Mouse (Mus musculus): ENCODE measurements around the gene Arap1. TPM values are rescaled to one million over a fixed set of nuclear protein-coding genes. Genes with fewer than 3 reads are reported as not detected.

Gene Arap1
- total and polyA plus RNA-seq, 2 experiments from 2014 or later: 6.9 to 30.0 TPM

GRCm38 (mm10) chr7:101328621-101329158, 19.2 kb upstream of the Arap1 start:
- Histone ChIP-seq H3K27me3 (ENCODE audit: insufficient read depth, low read length) (no peaks in the 10 kb centered on the region), H3K4me3 (ENCODE audit: low read depth, low read length) (no peak overlapping the region), H3K4me1 (ENCODE audit: insufficient read depth, low read length) (0 out of 2 replicates have a peak, but pooled peaks cover 2% of the 10 kb centered on the region), H3K36me3 (ENCODE audit: insufficient read depth, low read length) (no peaks in the 10 kb centered on the region), H3K27ac (ENCODE audit: low read depth, low read length) (no peak overlapping the region), H3K9ac (replicated peaks; ENCODE audit: low read length, poor library complexity, severe bottlenecking) (0 out of 2 replicates have a peak overlapping the region, but pooled peaks have one; percentile 34), H3K9me3 (ENCODE audit: low read length) (no peaks in the 10 kb centered on the region), H3K4me2 (ENCODE audit: low read depth, low read length, poor library complexity, severe bottlenecking) (no peak overlapping the region)
- peak; percentile 41 for TF ChIP-seq CTCF (IDR thresholded peaks at IDR 0.05)
- ATAC-seq (ENCODE audit: low FRiP score) (no peak), DNase-seq (ENCODE audit: low spot score) (peak; percentile 71)
- WGBS: 56% methylated on average over 4 of the region's 4 CpGs

- Histone ChIP-seq H3K4me1 (ENCODE audit: insufficient read depth, low read length) (0 out of 2 replicates have a peak, but pooled peaks cover 2% of the 10 kb centered on the region), H3K27ac (ENCODE audit: low read depth, low read length) (no peak overlapping the region), H3K4me2 (ENCODE audit: low read depth, low read length, poor library complexity, severe bottlenecking) (no peak overlapping the region), H3K27me3 (ENCODE audit: insufficient read depth, low read length) (no peaks in the 10 kb centered on the region), H3K36me3 (ENCODE audit: insufficient read depth, low read length) (no peaks in the 10 kb centered on the region), H3K9me3 (ENCODE audit: low read length) (no peaks in the 10 kb centered on the region), H3K9ac (replicated peaks; ENCODE audit: low read length, poor library complexity, severe bottlenecking) (no peak overlapping the region), H3K4me3 (ENCODE audit: low read depth, low read length) (no peak overlapping the region)
- no peak for DNase-seq (ENCODE audit: low spot score)
- 62% methylated on average over 4 of the region's 4 CpGs for WGBS
- ATAC-seq (ENCODE audit: low FRiP score): no peak
- no peak for TF ChIP-seq CTCF (IDR thresholded peaks at IDR 0.05)
Observed at GRCm38 (mm10) chr7:101329606-101330005, 18.3 kb upstream of the Arap1 start.

- no peak for TF ChIP-seq CTCF (IDR thresholded peaks at IDR 0.05)
- Histone ChIP-seq H3K9me3 (ENCODE audit: low read length) (no peaks in the 10 kb centered on the region), H3K27ac (ENCODE audit: low read depth, low read length) (no peak overlapping the region), H3K36me3 (ENCODE audit: insufficient read depth, low read length) (no peaks in the 10 kb centered on the region), H3K9ac (replicated peaks; ENCODE audit: low read length, poor library complexity, severe bottlenecking) (no peak overlapping the region; the same call in 1 of the 2 replicates), H3K27me3 (ENCODE audit: insufficient read depth, low read length) (no peaks in the 10 kb centered on the region), H3K4me1 (ENCODE audit: insufficient read depth, low read length) (0 out of 2 replicates have a peak, but pooled peaks cover 2% of the 10 kb centered on the region), H3K4me2 (ENCODE audit: low read depth, low read length, poor library complexity, severe bottlenecking) (no peak overlapping the region), H3K4me3 (ENCODE audit: low read depth, low read length) (no peak overlapping the region)
- ATAC-seq (ENCODE audit: low FRiP score) (no peak), DNase-seq (ENCODE audit: low spot score) (no peak)
- 78% methylated on average over 10 of the region's 10 CpGs for WGBS
Observed at GRCm38 (mm10) chr7:101330074-101330840, 17.6 kb upstream of the Arap1 start.

GRCm38 (mm10) chr7:101330841-101331173, 17.1 kb upstream of the Arap1 start:
- Histone ChIP-seq H3K36me3 (ENCODE audit: insufficient read depth, low read length) (no peaks in the 10 kb centered on the region), H3K4me2 (ENCODE audit: low read depth, low read length, poor library complexity, severe bottlenecking) (no peak overlapping the region), H3K9ac (replicated peaks; ENCODE audit: low read length, poor library complexity, severe bottlenecking) (no peak overlapping the region), H3K9me3 (ENCODE audit: low read length) (no peaks in the 10 kb centered on the region), H3K4me3 (ENCODE audit: low read depth, low read length) (no peak overlapping the region), H3K4me1 (ENCODE audit: insufficient read depth, low read length) (0 out of 2 replicates have a peak, but pooled peaks cover 2% of the 10 kb centered on the region), H3K27me3 (ENCODE audit: insufficient read depth, low read length) (no peaks in the 10 kb centered on the region), H3K27ac (ENCODE audit: low read depth, low read length) (no peak overlapping the region)
- ATAC-seq (ENCODE audit: low FRiP score): no peak
- TF ChIP-seq CTCF (IDR thresholded peaks at IDR 0.05): no peak
- 82% methylated on average over 4 of the region's 4 CpGs for WGBS
- peak; percentile 8 for DNase-seq (ENCODE audit: low spot score)

- no peak for TF ChIP-seq CTCF (IDR thresholded peaks at IDR 0.05)
- ATAC-seq (ENCODE audit: low FRiP score) (no peak), DNase-seq (ENCODE audit: low spot score) (no peak)
- Histone ChIP-seq H3K27ac (ENCODE audit: low read depth, low read length) (no peak overlapping the region), H3K27me3 (ENCODE audit: insufficient read depth, low read length) (no peaks in the 10 kb centered on the region), H3K36me3 (ENCODE audit: insufficient read depth, low read length) (no peaks in the 10 kb centered on the region), H3K4me3 (ENCODE audit: low read depth, low read length) (no peak overlapping the region), H3K4me2 (ENCODE audit: low read depth, low read length, poor library complexity, severe bottlenecking) (no peak overlapping the region), H3K9ac (replicated peaks; ENCODE audit: low read length, poor library complexity, severe bottlenecking) (no peak overlapping the region), H3K9me3 (ENCODE audit: low read length) (no peaks in the 10 kb centered on the region), H3K4me1 (ENCODE audit: insufficient read depth, low read length) (0 out of 2 replicates have a peak, but pooled peaks cover 2% of the 10 kb centered on the region)
- 81% methylated on average over 5 of the region's 5 CpGs for WGBS
Observed at GRCm38 (mm10) chr7:101332045-101332831, 15.6 kb upstream of the Arap1 start.
